Mouse (Mus musculus): ENCODE results near the gene Tmc2.

The Tmc2 gene

DNA sequence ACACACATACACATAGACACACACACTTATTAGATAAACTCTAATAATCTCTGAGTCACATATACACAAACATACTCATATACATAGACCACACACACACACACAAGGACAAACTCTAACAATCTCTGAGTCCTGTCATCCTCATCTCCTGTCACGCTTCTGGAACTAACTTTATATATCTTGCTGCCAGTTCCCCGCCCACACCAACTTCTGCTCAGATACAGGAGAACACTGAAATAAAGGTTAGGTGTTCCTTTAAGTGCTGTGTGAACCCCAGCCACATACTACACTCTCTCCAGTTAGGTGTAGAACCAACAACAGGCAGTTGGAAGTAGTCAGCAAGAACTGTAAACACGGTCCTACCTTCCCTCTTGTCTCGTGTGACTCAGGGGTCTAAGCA is 65.8 kb downstream of the Tmc2 start:
- no peak for DNase-seq

DNA sequence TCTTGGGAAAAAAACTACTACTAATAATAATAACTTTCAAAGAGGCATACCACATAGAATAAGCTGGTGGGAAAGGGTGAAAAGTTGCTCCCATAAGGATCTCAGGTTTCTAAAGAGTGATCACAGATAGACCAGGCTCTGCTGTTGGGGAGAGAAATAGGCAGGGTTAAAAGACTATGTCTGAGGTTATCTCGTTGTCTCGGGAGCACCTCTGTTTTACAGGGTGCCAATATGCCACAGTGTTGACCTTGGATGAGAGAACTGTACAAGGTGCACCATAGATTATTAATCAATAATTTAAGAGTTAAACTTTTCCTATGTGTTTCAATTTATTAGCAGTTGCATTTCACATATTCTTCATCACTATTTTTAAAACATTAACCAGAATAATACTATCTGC is 66.9 kb downstream of the Tmc2 start:
- no peak for DNase-seq

DNA sequence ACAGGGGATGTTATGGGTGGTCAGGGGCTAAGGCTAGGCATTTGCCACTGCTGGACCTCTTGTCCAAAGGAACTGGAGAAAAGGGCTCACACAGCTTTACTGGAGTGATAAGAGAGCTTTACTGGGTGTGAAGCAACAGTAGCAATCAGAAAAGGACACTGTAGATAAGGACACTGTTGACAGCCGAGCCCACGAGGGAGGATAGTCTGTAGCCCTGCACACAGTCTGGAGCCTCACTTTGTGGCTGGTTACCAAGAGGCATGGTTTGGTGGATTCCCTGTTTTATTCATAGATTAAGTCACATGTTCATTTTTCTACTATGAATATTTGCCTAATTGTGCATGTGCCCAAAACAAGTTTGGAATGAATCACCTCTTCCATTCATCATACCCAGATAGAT is 67.4 kb downstream of the Tmc2 start:
- DNase-seq: no peak

DNA sequence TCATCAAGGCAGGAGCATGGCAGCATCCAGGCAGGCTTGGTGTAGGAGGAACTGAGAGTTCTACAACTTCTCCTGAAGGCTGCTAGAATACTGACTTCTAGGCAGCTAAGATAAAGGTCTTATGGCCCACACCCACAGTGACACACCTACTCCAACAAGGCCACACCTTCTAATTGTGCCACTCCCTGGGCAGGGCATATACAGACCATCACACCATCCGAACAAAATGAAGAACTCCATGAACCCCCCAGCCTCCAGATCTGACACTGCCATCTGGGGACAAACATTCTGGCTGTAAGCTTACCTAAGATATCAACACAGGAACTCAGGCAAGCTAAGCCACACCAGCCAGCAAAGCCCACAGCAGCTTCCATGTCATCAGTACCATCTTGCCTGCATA is 70.5 kb downstream of the Tmc2 start:
- DNase-seq: no peak

DNA sequence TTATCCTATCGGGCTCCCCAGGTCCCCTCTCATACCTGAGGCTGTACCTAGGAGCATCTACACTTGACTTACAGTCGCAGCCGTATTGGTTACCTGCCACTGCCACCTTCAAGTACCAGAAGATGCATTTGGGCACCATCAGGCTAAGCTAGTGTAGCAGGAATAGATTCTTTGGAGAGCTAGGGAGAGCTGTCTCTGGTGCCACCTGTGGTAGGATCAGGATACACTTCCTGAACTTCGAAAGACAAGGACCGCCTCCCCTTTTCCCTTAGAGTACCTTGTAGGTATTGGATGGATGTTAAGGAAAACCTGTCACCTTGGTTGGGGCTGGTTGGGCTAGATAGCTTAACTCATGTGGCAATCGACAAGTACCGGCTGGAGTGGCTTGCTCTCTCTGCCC is 73.1 kb downstream of the Tmc2 start:
- no peak for DNase-seq

DNA sequence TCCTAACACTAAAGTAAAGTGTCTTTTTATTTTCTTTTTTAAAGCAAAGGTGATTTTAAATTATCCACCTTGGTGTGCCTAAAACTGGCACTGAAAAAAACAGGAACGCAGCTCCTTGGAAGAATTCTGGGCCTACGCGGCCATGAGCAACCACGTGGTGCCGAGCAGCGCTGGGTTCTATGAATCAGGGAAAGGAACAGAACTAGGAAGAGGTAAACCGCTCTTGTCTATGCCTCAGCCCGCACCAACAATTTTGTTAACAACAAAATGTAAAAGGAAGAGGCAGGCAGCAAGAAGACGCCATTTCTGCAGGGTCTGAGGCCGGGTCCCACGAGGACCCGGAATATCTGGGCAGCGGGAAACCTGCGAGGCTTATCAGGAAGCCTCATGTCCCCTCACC is 78.7 kb downstream of the Tmc2 start:
- no peak for DNase-seq

DNA sequence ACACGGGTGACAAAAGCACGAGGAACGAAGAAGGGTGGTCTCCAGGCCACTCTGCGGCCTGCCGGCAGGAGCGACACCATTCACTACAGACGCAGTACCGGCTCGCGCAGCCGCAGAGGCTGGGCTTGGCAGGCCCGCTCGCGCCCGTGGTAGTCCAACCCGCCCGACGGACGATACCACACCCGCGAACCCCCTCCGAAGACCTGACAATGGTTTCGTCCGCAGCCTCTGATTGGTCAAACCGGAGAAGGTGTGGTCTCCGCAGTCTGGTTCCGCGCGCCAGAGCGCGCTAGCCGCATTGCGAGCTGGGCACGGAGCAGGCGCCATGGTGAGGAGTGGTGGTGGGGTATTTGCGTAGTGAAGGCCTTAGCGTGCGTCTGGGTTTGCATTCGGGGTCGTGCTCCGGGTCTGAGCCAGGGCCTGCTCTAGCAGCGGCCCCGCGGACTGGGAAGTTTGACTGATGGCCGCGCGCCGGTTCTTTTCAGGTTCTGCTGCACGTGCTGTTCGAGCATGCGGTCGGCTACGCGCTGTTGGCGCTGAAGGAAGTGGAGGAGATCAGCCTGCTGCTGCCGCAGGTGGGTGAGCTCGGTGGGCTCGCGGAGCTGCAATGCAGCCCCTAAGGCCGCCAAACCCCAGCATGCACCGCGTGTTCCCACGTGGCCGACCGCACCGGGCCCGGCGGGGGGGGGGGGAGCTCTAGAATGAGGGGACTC is 79.3 kb downstream of the Tmc2 start, which contains the start of gene Nop56:
Gene Nop56 (plus strand): TSS at position 282 of the 713 bp plus-strand sequence.
- peak; percentile 99 for DNase-seq

DNA sequence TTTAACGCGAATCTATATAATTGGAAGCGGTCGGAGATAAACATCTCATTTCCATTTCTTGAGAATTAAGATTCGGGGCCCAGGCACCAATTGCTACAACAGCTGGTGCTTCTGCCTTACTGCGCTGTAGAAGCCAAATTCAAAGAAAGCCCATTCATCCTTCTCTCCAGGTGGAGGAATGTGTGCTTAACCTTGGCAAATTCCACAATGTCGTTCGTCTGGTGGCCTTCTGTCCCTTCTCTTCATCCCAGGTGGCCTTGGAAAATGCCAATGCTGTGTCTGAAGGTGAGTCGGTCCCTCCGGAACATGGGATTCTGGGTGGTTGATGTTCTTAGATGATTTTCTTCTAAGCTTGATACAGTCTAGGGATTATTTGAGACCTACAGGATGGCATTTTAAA is 79.9 kb downstream of the Tmc2 start:
- no peak for DNase-seq

DNA sequence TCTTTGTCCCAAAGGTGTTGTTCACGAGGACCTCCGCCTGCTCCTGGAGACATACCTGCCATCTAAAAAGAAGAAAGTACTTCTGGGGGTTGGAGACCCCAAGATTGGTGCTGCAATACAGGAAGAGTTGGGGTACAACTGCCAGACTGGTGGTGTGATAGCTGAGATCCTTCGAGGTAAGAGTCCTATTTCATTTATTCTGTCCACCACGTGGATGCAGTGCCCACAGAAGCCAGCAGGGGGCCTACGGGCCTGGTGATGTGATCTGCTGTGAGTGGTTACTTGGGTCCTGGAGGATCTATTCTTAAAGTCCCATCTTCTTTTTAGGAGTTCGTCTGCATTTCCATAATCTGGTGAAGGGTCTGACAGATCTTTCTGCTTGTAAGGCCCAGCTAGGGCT is 80.7 kb downstream of the Tmc2 start:
- DNase-seq: peak; percentile 52 to 69

DNA sequence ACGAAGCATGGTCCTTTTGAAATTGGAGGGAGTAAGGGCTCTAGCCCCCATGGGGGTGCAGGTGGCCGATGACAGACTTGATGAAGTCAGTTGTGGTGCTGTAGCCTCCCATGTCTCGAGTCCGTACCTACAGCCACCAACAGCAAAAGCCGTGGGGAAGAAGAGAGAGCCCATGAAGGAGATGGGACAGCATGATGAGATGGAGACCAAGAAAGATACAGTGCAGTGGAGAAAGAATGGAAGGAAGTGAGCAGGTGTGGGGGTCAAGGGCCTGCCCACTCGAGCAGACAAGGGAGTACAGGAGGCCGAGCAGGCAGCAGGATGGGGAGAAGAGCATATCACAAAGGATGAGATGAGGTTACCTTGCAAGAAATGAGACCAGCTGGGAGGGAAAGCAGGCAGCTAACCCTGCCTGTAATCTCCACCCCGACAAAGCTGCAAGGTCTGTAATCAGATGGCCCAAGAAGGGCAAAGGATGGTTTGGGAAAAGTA is 84.7 kb downstream of the Tmc2 start:
- no peak for DNase-seq

DNA sequence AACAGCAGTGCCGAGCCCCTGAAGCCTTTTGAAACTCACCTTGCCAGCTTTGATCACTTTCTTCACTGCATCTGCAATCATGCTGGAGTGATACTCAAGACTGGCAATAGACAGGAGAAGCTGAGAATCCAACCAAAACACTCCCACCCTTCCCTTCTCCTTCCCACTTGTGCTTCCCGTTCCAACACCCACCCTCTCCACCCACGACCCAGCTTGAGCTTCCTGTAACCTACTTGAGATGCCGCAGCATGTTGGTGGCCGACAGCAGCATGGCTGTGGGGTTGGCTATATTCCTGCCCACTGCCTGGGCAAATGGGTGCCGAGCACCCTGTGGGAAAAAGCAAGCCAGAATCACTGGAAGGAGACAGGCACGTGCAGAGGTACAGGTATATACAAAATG is 85.2 kb downstream of the Tmc2 start:
- DNase-seq: no peak

DNA sequence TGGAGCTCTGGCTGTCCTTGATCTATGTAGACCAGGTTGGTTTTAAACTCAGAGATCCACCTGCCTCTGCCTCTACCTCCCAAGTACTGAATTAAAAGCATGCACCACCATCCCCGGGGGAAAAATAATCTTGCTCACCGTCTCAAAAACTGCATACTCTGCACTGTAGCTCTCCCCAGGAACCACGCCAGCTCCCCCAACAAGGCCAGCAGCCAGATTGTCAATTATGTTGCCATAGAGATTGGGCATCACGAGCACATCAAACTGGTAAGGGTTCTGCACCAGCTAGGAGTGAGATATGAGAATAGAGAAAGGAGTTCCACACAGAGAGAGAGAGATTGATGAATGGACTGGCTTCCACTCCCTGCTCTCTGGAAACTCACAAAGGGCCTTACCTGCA is 85.8 kb downstream of the Tmc2 start:
- no peak for DNase-seq

DNA sequence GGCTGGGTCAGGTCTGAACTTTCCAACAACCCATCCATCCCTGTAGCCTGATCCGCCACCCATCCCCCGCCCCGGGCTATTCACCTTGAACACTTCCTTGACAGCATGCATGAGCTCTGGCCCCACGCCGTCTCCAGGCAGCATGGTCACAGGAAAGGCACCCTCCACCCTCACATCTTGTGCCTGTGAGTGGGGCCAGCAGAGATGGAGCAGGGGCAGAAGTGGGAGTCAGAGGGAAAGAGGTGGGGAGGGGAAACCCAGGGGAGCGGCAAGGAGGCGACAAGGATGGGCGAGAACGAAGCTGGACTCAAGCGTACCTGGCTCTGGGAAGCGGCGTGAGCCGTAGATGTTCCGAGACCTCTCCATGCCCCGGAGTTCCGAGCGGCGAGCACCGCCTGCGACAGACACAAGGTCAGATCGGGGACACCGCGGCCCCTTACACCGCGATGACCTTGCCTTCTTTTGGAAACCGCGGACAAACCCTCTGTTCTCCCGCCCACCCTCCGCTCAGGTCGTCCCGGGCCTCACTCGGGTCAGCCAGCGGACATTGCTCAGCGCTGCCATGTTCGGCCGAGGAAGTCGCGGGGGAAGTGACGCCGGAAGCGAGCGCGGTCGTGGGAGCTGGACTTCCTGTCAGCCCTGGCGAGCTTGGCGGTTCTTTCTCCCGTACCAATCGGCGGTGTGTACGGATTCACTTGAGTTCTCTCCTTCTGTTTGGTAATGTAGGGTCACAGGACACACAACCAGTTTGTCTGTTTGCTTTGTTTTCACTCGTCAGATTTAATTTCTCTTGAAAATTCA is 89.1 kb downstream of the Tmc2 start, which contains the start of gene Idh3b:
Gene Idh3b (minus strand): TSS at position 694 of the 801 bp plus-strand sequence.
- peak; percentile 91 for DNase-seq

DNA sequence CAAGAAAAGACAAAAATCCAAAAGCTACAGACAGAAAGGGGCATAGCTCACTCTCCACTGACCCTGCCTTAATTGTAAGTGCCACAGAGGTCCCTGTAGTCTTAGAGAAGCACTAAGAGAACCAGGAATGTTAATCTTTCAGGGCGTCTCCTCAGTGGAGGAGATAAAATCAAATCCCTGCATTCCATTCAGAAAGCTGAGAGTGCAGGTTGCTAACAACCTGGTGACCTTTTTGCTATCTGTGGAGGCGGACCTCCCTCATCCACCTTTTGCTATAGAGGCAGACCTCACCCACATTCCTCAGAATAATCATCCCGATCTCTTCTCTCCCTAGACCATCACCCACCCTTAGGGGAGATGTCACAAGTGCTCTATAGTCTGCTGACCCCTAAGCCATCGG is 94.1 kb downstream of the Tmc2 start:
- DNase-seq: no peak

DNA sequence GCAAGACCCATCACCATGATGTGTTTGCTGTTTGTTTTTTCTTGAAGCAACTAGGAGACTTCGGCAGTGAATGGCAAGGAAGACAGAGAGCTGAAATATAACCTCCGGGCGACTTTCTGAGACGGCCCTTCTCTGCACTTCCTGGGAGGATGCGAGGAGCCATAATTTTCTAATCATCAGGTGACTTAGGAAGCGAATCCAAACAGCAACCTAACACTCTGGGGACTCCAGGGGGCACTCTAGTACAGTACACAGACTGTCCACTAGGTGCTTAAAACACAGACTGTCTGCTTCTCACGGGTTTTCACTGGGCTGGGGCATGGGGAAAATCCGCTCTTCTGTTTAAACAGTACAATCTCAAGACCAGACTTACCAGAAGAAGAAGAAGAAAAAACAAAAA is 96.4 kb downstream of the Tmc2 start:
- peak; percentile 43 to 77 for DNase-seq

DNA sequence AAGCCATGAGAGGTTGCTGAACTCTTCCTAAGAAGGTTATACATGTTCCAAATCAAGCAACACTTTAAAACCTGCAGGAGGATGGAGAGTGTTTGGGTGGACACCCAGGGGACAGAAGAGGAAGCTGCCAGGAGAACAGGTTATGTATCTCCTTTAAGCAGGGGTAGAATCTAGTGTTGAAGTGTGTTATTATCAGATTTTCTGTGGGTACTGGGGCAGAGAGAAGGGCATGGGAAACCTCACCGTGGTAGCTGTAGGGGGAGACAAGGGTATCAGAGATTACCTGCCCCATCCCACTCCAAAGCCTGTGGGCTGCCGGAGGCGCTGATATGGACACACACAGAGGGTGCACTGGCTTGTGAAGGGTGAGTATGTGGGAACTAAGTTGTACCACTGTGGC is 98.0 kb downstream of the Tmc2 start:
- no peak for DNase-seq

DNA sequence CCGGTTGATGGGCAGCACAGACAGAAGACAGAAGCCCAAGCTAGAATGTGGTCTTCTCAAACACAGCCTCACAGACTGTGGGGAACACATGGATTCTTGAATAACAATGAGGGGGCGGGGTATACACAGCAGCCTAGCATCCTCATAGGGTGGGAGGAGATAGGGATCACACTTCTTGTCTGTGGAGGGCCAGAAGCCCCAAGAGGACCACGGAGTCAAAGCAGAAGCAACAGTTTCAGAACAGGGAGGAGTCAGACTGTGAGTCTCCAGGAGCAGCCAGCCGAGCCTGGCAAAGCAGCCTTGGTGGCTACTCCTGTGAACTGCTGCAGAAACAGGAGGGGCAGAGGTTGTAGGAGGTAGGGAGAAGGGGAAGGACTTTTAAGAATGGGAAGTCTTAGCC is 98.5 kb downstream of the Tmc2 start:
- DNase-seq: no peak

DNA sequence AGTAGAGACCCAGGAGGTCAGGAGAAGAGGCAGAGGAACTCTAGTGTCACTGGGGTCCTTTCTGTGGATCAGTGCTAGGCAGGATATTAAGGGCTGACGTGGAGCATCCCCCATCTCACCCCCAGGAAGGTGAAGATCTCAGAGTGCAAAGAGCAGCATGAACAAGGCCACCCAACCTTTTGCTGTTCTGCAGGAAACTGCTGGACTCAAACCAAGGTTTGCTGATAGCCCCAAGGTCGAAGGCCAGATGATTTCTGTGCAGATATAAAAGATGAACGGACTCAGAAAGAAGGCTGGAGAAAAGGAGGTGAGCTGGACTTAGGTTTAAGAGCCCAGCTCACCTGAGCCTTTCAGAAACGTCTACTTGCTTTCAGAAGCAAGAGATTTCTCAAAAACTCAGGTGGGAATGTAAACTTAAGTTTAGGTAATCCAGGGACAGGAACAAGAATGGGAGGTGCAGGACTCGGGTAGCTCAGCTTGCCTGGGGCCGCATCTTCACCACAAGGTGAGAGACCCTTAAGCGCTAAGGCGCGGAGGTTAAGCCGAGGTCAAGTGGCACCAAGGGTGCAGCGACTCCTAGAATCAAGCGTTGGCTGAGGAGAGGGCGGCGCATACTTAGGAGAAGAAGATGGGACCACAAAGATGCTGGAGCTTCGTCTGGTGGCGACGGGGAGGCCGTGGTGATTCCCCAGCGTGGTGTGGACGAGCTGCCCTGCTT is 99.4 kb downstream of the Tmc2 start:
- DNase-seq: no peak

DNA sequence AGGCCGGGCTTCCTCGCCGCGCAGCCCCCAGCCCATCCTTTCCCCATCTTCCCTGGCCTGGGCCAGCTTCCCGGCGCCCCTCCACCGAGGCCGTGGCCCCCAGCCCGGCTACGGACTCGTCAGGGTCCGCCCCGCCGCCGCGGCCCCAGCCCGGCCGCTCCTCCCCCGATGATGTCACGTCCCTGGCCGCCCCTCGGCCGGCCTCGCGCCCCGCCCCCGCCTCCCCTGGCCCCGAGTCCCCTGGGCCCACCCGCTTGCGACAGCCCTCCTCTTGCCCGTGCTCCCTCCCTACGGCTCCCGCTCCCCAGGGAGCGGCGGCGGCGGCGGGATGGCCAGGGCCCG is 99.9 kb downstream of the Tmc2 start, which contains the start of gene Ebf4:
Gene Ebf4 (plus strand): TSS at position 234 of the 342 bp plus-strand sequence.
- peak; percentile 65 to 72 for DNase-seq

DNA sequence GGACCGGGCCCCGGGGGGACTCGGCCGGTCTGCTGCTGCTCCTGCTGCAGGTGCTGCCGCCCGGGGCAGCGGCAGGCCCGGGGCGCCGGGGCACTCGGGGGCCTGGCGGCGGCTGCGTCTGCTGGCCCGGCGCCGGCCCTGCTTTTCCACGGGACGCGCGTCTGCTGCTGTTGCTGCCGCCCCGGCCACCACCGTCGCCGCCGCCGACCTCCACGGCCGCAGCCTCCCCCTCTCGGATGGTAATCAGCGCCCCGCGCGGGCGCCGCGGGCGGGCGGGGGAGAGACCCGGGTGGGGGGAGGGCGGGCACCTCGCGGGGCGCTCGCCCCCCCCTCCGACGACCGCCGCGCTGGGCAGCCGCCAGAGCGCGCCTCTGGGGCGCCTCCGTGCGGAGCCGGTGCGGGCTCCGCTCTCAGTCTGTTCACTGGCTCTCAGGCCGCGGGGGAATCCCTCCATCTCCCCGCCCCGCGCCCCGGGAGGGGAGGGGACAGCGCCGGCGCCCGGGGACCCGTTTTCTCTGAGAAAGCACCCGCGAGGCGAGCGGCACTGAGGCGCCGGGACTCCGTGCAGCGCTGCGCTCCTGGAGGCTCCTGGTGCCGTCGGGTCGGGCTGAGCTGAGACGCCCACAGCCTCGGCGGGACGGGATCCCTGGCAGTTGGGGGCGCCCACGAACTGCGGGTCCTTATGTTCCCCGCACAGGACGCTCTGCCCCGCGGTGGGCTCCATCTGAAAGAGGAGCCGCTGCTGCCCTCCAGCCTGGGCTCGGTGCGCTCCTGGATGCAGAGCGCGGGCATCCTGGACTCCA is 100.5 kb downstream of the Tmc2 start:
- DNase-seq: peak; percentile 54 to 66

DNA sequence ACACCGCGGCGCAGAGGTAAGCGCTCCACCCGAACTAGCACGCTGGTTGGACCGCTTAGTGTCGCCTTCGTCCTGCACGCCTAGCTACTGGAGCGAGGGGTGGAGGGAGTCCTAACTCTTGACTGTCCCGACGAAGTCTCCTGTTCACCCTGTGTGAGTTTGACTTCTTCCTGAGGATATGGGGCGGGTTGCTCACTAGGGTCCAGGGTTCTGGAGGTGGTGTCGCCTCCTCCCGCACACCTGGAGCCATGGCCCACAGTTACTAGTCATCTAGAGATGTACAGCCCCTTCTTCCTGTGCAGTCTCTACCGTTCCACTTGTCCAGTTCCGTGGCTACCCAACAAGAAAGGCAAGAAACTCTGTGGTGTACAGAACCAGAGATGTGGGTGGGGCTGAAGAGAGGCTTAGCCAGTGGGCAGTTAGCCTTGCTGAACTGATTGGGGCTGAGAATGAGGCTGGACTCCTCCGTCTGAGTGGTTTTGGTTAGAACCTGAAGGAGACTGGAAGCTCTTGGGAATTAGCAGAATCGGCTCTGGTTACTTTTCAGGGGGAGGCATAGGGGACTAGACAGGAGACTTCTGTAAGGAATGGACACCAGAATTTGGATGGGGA is 101.2 kb downstream of the Tmc2 start:
- DNase-seq: no peak

DNA sequence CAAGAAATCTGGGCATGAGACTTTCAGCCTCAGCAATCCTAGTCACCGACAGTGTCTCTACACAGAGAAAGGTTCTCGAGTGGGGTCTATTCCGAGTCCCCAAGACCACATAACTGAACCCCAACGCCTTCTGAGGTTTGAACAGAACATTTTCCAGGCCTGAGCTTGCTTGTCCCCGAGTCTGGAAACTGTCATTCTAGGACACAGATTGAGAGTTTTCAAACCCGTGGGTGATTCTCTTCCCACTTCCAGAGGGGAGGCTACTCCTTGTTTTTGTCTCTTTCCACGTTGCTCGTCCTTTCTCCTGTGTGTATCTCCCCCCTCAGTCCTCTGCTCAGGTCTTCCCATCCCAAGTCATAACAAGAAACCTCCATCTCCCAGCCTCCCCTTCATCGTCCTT is 102.6 kb downstream of the Tmc2 start:
- DNase-seq: no peak

All from lung, postnatal 4 days (tissue).